Mouse (Mus musculus) neural tube, embryonic 13.5 days (tissue): ENCODE results near the gene Sap25. TPM values are rescaled to one million over a fixed set of nuclear protein-coding genes. Genes with fewer than 3 reads are reported as not detected.
"Not testable (repeated sequence)": the region's sequence is repeated elsewhere in the genome, so short reads cannot be mapped to it uniquely, and the experiment has no call there.

Source experiments
- ATAC-seq: fragments of 200-750 bp; cut with Nextera tagmentation; 2 replicates; pipeline ENCODE4 v1.8.0; 2017; ENCODE audit warnings: low read depth, mild to moderate bottlenecking, moderate TSS enrichment, moderate library complexity
- H3K27ac ChIP-seq: fragments of 300-500 bp; sonication (generic); replicated peaks from 2 replicates; pipeline ENCODE4 v1.5.1; 2015; ENCODE audit warnings: moderate library complexity, mild to moderate bottlenecking, inconsistent platforms
- H3K27me3 ChIP-seq: fragments of 300-500 bp; sonication (generic); 2 replicates; pipeline ENCODE4 v1.6.1; 2015; ENCODE audit warnings: mild to moderate bottlenecking, inconsistent platforms
- H3K36me3 ChIP-seq: fragments of 300-500 bp; sonication (generic); 2 replicates; pipeline ENCODE4 v1.6.1; 2015; ENCODE audit warnings: mild to moderate bottlenecking, inconsistent platforms
- H3K4me1 ChIP-seq: fragments of 300-500 bp; sonication (generic); replicated peaks from 2 replicates; pipeline ENCODE4 v1.6.1; 2015; ENCODE audit warnings: inconsistent platforms
- H3K4me2 ChIP-seq: fragments of 300-500 bp; sonication (generic); 2 replicates; pipeline ENCODE4 v1.6.1; 2015; ENCODE audit warnings: inconsistent platforms, mild to moderate bottlenecking, moderate library complexity
- H3K4me3 ChIP-seq: fragments of 300-500 bp; sonication (generic); 2 replicates; pipeline ENCODE4 v1.5.1; 2015; ENCODE audit warnings: mild to moderate bottlenecking, inconsistent platforms
- H3K9ac ChIP-seq: fragments of 300-500 bp; sonication (generic); 2 replicates; pipeline ENCODE4 v1.6.1; 2015; ENCODE audit warnings: moderate library complexity, mild to moderate bottlenecking, inconsistent platforms
- H3K9me3 ChIP-seq: fragments of 300-500 bp; sonication (generic); 2 replicates; pipeline ENCODE4 v1.6.1; 2016; ENCODE audit warnings: inconsistent platforms
- WGBS: fragments of 180-500 bp; shearing (Covaris S2); methylation state at CpG from one replicate; pipeline ENCODE4 v1.1.7; 2015; 5-methylcytosine and 5-hydroxymethylcytosine counted together
- polyA plus RNA-seq: library from polyadenylated mRNA; unstranded; fragments of >200 nt; fragmentation: Nextera tagmentation; extraction: Ambion mirVana; gene quantifications from 2 replicates; pipeline ENCODE4 v1.2.1, GENCODE M21; 2015

Gene Sap25
- polyA plus RNA-seq, 1 experiment from 2014 or later, result 5.6 TPM

GRCm38 (mm10) chr5:137609292-137609691 is 31.8 kb upstream of the Sap25 start:
- Histone ChIP-seq H3K4me2 (0 out of 2 replicates have a peak overlapping the region, but pooled peaks have one; percentile 45), H3K36me3 (no peaks in the 10 kb centered on the region), H3K4me1 (peaks cover 21% of the 10 kb centered on the region), H3K27me3 (peaks cover 21% of the 10 kb centered on the region), H3K9me3 (no peaks in the 10 kb centered on the region), H3K27ac (no peak overlapping the region), H3K4me3 (no peak overlapping the region), H3K9ac (no peak overlapping the region)
- 45% methylated on average over 3 of the region's 3 CpGs for WGBS
- no peak for ATAC-seq

DNA sequence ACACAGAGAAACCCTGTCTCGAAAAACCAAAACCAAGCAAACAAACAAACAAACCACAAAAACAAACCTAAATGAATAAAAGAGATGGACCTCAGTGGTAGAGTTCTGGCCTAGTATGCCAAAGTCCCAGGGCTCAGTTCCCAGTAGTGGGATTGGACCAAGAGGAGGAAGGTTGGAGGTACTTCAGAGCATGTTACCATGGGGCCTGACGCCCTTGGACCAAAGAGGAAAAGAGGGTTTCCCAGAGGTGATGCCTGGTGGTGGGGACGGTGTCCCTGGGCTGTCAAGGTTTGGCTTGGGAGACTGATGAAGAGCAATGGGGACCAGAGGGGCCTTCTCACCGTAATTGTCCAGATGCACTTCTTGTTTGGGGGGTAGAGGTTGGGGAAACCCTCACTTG is 31.1 kb upstream of the Sap25 start:
- Histone ChIP-seq H3K36me3 (no peaks in the 10 kb centered on the region), H3K4me1 (peaks cover 21% of the 10 kb centered on the region), H3K4me3 (peak overlapping the region; percentile 10), H3K9me3 (no peaks in the 10 kb centered on the region), H3K27me3 (peaks cover 21% of the 10 kb centered on the region), H3K9ac (0 out of 2 replicates have a peak overlapping the region, but pooled peaks have one; percentile 47), H3K27ac (no peak overlapping the region), H3K4me2 (peak overlapping the region; percentile 37)
- WGBS, result 74% methylated on average over 4 of the region's 4 CpGs
- ATAC-seq, result no peak

DNA sequence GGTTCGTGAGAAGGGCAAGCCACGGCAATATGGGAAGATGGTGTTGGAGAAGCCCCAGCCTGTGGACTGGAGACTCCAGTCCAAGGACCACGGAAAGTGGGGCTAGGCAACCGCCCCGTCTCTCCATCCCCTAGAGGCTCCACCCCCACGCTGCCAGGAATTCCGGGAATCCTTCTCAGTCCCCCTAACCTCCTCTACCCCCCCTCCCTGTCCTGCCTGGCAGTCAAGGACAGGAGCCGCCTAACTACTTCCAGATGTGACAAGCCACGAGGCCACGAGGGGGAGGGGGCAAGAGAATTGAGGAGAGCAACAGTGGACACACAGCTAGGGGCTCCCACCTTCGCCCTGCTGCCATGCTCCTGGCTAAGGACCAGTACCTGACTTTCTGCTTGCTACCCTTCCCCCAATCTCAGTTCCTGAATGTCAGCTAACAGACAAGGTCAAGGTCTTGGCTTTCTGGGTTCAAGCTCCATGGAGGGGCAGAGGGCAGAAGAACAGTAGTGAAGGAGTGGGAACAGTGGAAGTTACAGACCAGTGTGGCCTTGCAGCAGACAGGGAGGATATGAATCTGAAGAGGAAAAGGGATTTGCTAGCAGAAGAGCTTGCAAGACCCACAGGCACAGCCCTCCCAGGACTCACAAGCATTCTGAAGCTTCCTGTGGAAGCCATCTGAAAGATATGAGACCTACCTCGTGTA is 30.4 kb upstream of the Sap25 start:
- H3K27ac ChIP-seq, result peak overlapping the region; percentile 78
- H3K9ac ChIP-seq, result peak overlapping the region; percentile 47; the same call in 1 of the 2 replicates
- WGBS, result 20% methylated on average over 12 of the region's 12 CpGs
- ATAC-seq, result no peak
- peaks cover 21% of the 10 kb centered on the region for H3K4me1 ChIP-seq
- H3K27me3 ChIP-seq, result peaks cover 21% of the 10 kb centered on the region
- H3K4me3 ChIP-seq, result peak overlapping the region; percentile 10
- peak overlapping the region; percentile 37 for H3K4me2 ChIP-seq
- no peaks in the 10 kb centered on the region for H3K36me3 ChIP-seq
- H3K9me3 ChIP-seq, result no peaks in the 10 kb centered on the region

GRCm38 (mm10) chr5:137611245-137611602 is 29.9 kb upstream of the Sap25 start:
- peak overlapping the region; percentile 78 for H3K27ac ChIP-seq
- H3K9me3 ChIP-seq, result no peaks in the 10 kb centered on the region
- H3K27me3 ChIP-seq, result peaks cover 21% of the 10 kb centered on the region
- peak overlapping the region; percentile 10 for H3K4me3 ChIP-seq
- H3K4me1 ChIP-seq, result peaks cover 21% of the 10 kb centered on the region
- no peaks in the 10 kb centered on the region for H3K36me3 ChIP-seq
- 44% methylated on average over 6 of the region's 6 CpGs for WGBS
- peak overlapping the region; percentile 37 for H3K4me2 ChIP-seq
- H3K9ac ChIP-seq, result peak overlapping the region; percentile 47; the same call in 1 of the 2 replicates
- ATAC-seq, result 0 out of 2 replicates have a peak, but pooled peaks have one; percentile 8

DNA sequence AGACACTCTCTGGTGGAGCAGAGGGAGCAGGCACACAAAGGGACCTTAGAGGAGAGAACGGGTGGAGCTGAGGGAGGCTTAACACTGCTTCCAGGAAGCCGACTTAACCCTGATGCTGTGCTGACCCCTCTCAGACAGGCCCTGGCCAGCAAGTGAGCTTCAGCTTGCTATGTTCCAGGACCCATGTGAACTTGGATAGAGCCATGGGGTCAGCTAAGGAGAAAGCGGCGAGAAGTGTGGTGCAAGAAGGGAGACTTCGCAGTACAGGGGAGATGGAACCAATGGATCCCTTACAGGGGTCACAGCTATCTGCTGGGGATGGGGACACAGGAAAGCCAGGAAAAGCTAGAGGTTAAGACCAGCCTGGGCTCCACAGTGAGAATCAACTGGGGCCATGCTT is 28.1 kb upstream of the Sap25 start:
- 76% methylated on average over 5 of the region's 5 CpGs for WGBS
- no peak for ATAC-seq
- Histone ChIP-seq H3K4me3 (no peak overlapping the region), H3K4me2 (no peak overlapping the region), H3K9me3 (no peaks in the 10 kb centered on the region), H3K4me1 (peaks cover 17% of the 10 kb centered on the region), H3K9ac (no peak overlapping the region), H3K27me3 (peaks cover 12% of the 10 kb centered on the region), H3K27ac (no peak overlapping the region), H3K36me3 (no peaks in the 10 kb centered on the region)

- H3K9me3 ChIP-seq, result no peaks in the 10 kb centered on the region
- 63% methylated on average over 11 of the region's 11 CpGs for WGBS
- ATAC-seq, result no peak
- no peak within 1 kb of the TSS for H3K27ac ChIP-seq
- H3K4me1 ChIP-seq, result peaks cover 12% of the 10 kb centered on the region
- H3K36me3 ChIP-seq, result no peaks in the 10 kb centered on the region
- H3K27me3 ChIP-seq, result peaks cover 7% of the 10 kb centered on the region
- no peak within 1 kb of the TSS for H3K9ac ChIP-seq
- no peak within 1 kb of the TSS for H3K4me3 ChIP-seq
- no peak within 1 kb of the TSS for H3K4me2 ChIP-seq
Measured at GRCm38 (mm10) chr5:137613550-137613949, 27.6 kb upstream of the Sap25 start, which contains the start of gene Pcolce. Pcolce (minus strand) TSS chr5:137613784.

GRCm38 (mm10) chr5:137614921-137615320 is 26.2 kb upstream of the Sap25 start:
- H3K36me3 ChIP-seq, H3K4me1 ChIP-seq, H3K4me3 ChIP-seq, H3K27me3 ChIP-seq, H3K4me2 ChIP-seq, H3K9me3 ChIP-seq, H3K27ac ChIP-seq, ATAC-seq, H3K9ac ChIP-seq: not testable (repeated sequence)
- 88% methylated on average over 2 of the region's 2 CpGs for WGBS

GRCm38 (mm10) chr5:137615347-137615746 is 25.8 kb upstream of the Sap25 start:
- Histone ChIP-seq H3K9me3 (no peaks in the 10 kb centered on the region), H3K27me3 (no peaks in the 10 kb centered on the region), H3K9ac (no peak overlapping the region), H3K4me2 (no peak overlapping the region), H3K4me3 (no peak overlapping the region), H3K4me1 (peaks cover 5% of the 10 kb centered on the region; the same call in 1 of the 2 replicates), H3K27ac (no peak overlapping the region), H3K36me3 (no peaks in the 10 kb centered on the region)
- no peak for ATAC-seq
- WGBS, result 89% methylated on average over 7 of the region's 7 CpGs

GRCm38 (mm10) chr5:137623937-137624530 is 17.1 kb upstream of the Sap25 start:
- 88% methylated on average over 11 of the region's 11 CpGs for WGBS
- Histone ChIP-seq H3K9me3 (no peaks in the 10 kb centered on the region; the same call in 1 of the 2 replicates), H3K9ac (no peak overlapping the region), H3K4me3 (no peak overlapping the region), H3K27ac (no peak overlapping the region), H3K4me1 (peaks cover 11% of the 10 kb centered on the region), H3K36me3 (no peaks in the 10 kb centered on the region), H3K27me3 (no peaks in the 10 kb centered on the region), H3K4me2 (no peak overlapping the region)
- no peak for ATAC-seq

DNA sequence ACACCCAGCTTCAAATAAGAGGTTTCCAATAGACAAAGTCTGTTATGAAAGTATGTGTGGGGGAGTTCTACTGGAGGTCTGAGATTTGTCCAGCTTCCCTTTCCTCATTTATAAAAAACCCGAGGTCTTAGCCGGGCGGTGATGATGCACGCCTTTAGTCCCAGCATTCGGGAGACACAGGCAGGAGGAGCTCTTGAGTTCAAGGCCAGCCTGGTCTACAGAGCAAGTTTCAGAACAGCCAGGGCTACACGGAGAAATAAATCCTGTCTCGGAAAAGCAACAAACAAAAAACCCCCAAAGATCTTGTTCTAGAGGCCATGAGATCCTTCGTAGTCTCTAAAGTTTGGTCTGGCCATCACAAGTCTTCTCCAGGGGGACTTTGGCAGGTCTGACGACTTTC is 13.1 kb upstream of the Sap25 start:
- Histone ChIP-seq H3K4me1 (peaks cover 45% of the 10 kb centered on the region), H3K9ac (peak overlapping the region; percentile 80), H3K4me2 (peak overlapping the region; percentile 65), H3K27ac (peak overlapping the region; percentile 93), H3K9me3 (no peaks in the 10 kb centered on the region; the same call in 1 of the 2 replicates), H3K36me3 (no peaks in the 10 kb centered on the region), H3K27me3 (no peaks in the 10 kb centered on the region), H3K4me3 (peak overlapping the region; percentile 83)
- no peak for ATAC-seq
- WGBS, result 3% methylated on average over 9 of the region's 9 CpGs

DNA sequence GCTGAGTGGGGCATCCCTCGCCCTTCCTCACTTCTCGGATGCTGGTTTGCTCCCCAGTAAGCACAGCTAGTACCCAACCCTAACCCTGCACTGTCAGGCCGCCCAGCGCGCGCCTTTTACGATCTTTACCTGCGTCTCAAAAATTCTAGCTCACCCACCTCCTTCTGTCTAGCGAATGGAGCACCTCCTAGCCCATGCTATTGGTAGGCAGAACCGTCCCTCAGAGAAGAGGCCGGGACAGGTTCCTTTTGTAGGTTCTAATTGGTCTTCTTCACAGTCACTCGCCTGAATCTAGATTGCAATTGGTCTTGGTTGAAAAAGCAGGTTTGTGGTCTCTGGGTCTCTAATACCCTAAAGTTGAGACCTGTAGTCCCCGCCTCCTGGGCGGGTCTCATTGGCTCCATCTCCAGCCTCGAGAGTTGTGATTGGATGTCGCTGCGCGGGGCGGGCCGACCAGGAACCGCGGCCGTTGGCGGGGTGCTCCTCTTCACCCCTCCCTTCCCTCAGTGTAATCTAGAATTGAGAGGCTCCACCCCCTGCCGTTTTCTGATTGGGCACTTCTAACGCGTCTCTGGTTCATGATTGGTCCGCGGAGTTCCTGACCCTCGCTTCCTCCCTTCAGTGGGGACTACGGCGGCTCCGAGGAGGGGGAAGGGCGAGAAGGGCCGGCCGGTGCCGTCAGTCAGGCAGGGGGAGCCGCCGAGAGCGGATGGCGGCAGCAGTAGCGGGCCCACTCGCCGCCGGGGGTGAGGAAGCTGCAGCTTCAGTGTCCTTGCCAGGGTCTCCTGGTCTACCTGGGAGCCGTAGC is 12.4 kb upstream of the Sap25 start, which contains the start of the genes Fbxo24, Lrch4 and Gm20605:
TSS of gene Fbxo24 (minus strand) at position 505 of the 808 bp plus-strand sequence.
TSS of gene Lrch4 (plus strand) at position 624 of the 808 bp plus-strand sequence.
TSS of gene Gm20605 (plus strand) at position 678 of the 808 bp plus-strand sequence.
- peak; percentile 98 for ATAC-seq
- Histone ChIP-seq H3K27ac (peak within 1 kb of the TSS; percentile 94), H3K9ac (peak within 1 kb of the TSS; percentile 86), H3K4me3 (peak within 1 kb of the TSS; percentile 83), H3K27me3 (no peaks in the 10 kb centered on the region), H3K36me3 (peaks cover 3% of the 10 kb centered on the region), H3K4me2 (peak within 1 kb of the TSS; percentile 86), H3K4me1 (peaks cover 49% of the 10 kb centered on the region), H3K9me3 (no peaks in the 10 kb centered on the region)
- WGBS, result under 1% methylated on average over 45 of the region's 46 CpGs
